In genomic region chr2:59830151-59830550, GRCm38 (mm10) we compare ENCODE assay signal across 7 mouse cellular contexts. TPM values are rescaled to one million over a fixed set of nuclear protein-coding genes. Genes with fewer than 3 reads are reported as not detected.
DNase-seq lines count a peak whose midpoint lies in the region; ATAC-seq and TF ChIP-seq lines count a peak whose summit lies in the region.

No protein-coding gene starts in this region.

- no peaks in the 10 kb centered on the region for H3K79me2 ChIP-seq in CH12.LX (replicated peaks; ENCODE audit: control insufficient read depth, extremely low read depth, insufficient read depth, poor library complexity, severe bottlenecking)

- H3K4me3 ChIP-seq in CH12.LX (replicated peaks in 1 of 3; ENCODE audit: low read depth in 2 of 3, low read length in 2 of 3, poor library complexity in 1 of 3) = no peak overlapping the region
- H3K4me3 ChIP-seq in bone marrow, adult 2 months (replicated peaks; ENCODE audit: control insufficient read depth, low read depth, low read length) = no peak overlapping the region
- H3K4me3 ChIP-seq in midbrain, postnatal 0 days (ENCODE audit: low read depth, low read length) = no peak overlapping the region

- H3K9me3 ChIP-seq in CH12.LX (replicated peaks; ENCODE audit: low read length) = no peaks in the 10 kb centered on the region
- H3K9me3 ChIP-seq in midbrain, postnatal 0 days (ENCODE audit: low read length) = no peaks in the 10 kb centered on the region

- no peak overlapping the region for H3K4me2 ChIP-seq in CH12.LX (ENCODE audit: insufficient read depth, low read depth, poor library complexity, severe bottlenecking)
- no peak overlapping the region for H3K4me2 ChIP-seq in midbrain, postnatal 0 days (ENCODE audit: low read depth, low read length, poor library complexity, severe bottlenecking)

- H3K4me1 ChIP-seq in CH12.LX (ENCODE audit: control insufficient read depth in 1 of 2, insufficient read depth in 2 of 2) = no peaks in the 10 kb centered on the region; a peak in 2 of 4 replicates
- no peaks in the 10 kb centered on the region for H3K4me1 ChIP-seq in bone marrow, adult 2 months (ENCODE audit: control insufficient read depth, insufficient read depth, low read length)
- peaks cover 9% of the 10 kb centered on the region for H3K4me1 ChIP-seq in midbrain, postnatal 0 days (ENCODE audit: insufficient read depth, low read length)

- H3K9ac ChIP-seq in CH12.LX (ENCODE audit: insufficient read depth, low read depth) = no peak overlapping the region
- no peak overlapping the region for H3K9ac ChIP-seq in midbrain, postnatal 0 days (replicated peaks; ENCODE audit: low read length, poor library complexity, severe bottlenecking)

- H3K27ac ChIP-seq in CH12.LX (ENCODE audit: insufficient read depth, low read depth) = no peak overlapping the region
- H3K27ac ChIP-seq in bone marrow, adult 2 months (ENCODE audit: control insufficient read depth, insufficient read depth, low read depth, low read length, poor library complexity) = no peak overlapping the region
- peak overlapping the region; percentile 33; the same call in 1 of the 2 replicates for H3K27ac ChIP-seq in midbrain, postnatal 0 days (ENCODE audit: low read depth, low read length)

- peak in 1 of 2 experiments; percentile 66; a peak in 2 of 4 replicates for TF ChIP-seq CTCF in CH12.LX (conservative IDR thresholded peaks at IDR 0.05 in 1 of 2, IDR thresholded peaks at IDR 0.05 in 1 of 2; ENCODE audit: low read depth in 2 of 2, low read length in 2 of 2)
- 0 out of 2 replicates have a peak, but pooled peaks have one; percentile 25 for TF ChIP-seq CTCF in bone marrow, adult 2 months (IDR thresholded peaks at IDR 0.05; ENCODE audit: control insufficient read depth, insufficient read depth, low read length)
- TF ChIP-seq CTCF in midbrain, postnatal 0 days (IDR thresholded peaks at IDR 0.05) = peak; percentile 64

- peak; percentile 10 for DNase-seq in CH12.LX (ENCODE audit: extremely low read depth)
- peak; percentile 63 for DNase-seq in gastrocnemius, postnatal 25 days
- DNase-seq in kidney, postnatal 25 days = peak; percentile 29 to 49
- DNase-seq in midbrain, postnatal 0 days (ENCODE audit: low spot score) = peak; percentile 73
- DNase-seq in urinary bladder, postnatal 36 days (ENCODE audit: low spot score in 2 of 2) = no peak

- no peaks in the 10 kb centered on the region for H3K27me3 ChIP-seq in CH12.LX (replicated peaks)
- no peaks in the 10 kb centered on the region for H3K27me3 ChIP-seq in midbrain, postnatal 0 days (ENCODE audit: insufficient read depth, low read length)

- WGBS in bone marrow, adult 2 months = 63% methylated on average over 9 of the region's 9 CpGs
- 21% methylated on average over 9 of the region's 9 CpGs for WGBS in midbrain, postnatal 0 days

- no peak for TF ChIP-seq POLR2A in CH12.LX (IDR thresholded peaks at IDR 0.05; ENCODE audit: low read depth, low read length)
- TF ChIP-seq POLR2A in bone marrow, adult 2 months (IDR thresholded peaks at IDR 0.05; ENCODE audit: borderline replicate concordance, control insufficient read depth, low read depth, low read length) = no peak

- peak; percentile 74 for TF ChIP-seq RAD21 in CH12.LX (IDR thresholded peaks at IDR 0.05; ENCODE audit: low read depth, low read length)

- in situ Hi-C loops in CH12.LX (cut with MboI; ENCODE audit: low pct_ligation_motif_present, low pct_unique_long_range_greater_than_20kb, low sequenced_read_pairs) = no loop called here

- H3K36me3 ChIP-seq in CH12.LX (replicated peaks in 1 of 2; ENCODE audit: control insufficient read depth in 1 of 2, insufficient read depth in 1 of 2, low read length in 1 of 2) = no peaks in the 10 kb centered on the region
- H3K36me3 ChIP-seq in midbrain, postnatal 0 days (ENCODE audit: insufficient read depth, low read length) = no peaks in the 10 kb centered on the region

- dilution Hi-C loops in CH12.LX (cut with MboI; ENCODE audit: extremely low pct_ligation_motif_present, extremely low pct_unique_long_range_greater_than_20kb, low sequenced_read_pairs) = no loop called here

- peak; percentile 65 for ATAC-seq in midbrain, postnatal 0 days (ENCODE audit: low FRiP score)
- ATAC-seq in CD4-positive, CD25-positive, alpha-beta regulatory T cell, adult 4 months = no peak

- TF ChIP-seq EP300 in CH12.LX (IDR thresholded peaks at IDR 0.05; ENCODE audit: low read length) = no peak

TF ChIP-seq in CH12.LX, 34 proteins besides CTCF, POLR2A, EP300 and RAD21:
- TF ChIP-seq SMC3 (IDR thresholded peaks at IDR 0.05; ENCODE audit: low read depth, low read length) (peak; percentile 65), ELF1 (IDR thresholded peaks at IDR 0.05; ENCODE audit: low read depth, low read length) (peak; percentile 36; the same call in 1 of the 2 replicates), IRF4 (IDR thresholded peaks at IDR 0.05; ENCODE audit: low read depth, low read length) (peak; percentile 13; the same call in 1 of the 2 replicates), MAX (IDR thresholded peaks at IDR 0.05; ENCODE audit: low read length) (peak; percentile 28; the same call in 1 of the 2 replicates), MEF2A (IDR thresholded peaks at IDR 0.05; ENCODE audit: borderline replicate concordance, low read depth, low read length) (no peak), POLR2AphosphoS2 (IDR thresholded peaks at IDR 0.05; ENCODE audit: low read depth, low read length) (no peak)

RNA-seq across cellular contexts. Expression of gene Wdsub1, which starts 52.2 kb away (rescaled TPM):
- total RNA-seq in CH12.LX (2012; rRNA removed) = 8.9 and 13.5 TPM in 2 replicates
- total RNA-seq in CH12.LX (2014; rRNA removed) = 7.9 and 12.9 TPM in 2 replicates
- polyA plus RNA-seq in CH12.LX (2012; ENCODE audit: insufficient read length, low read depth) = 8.2 and 9.6 TPM in 2 replicates
- 3.0 and 8.0 TPM in 2 replicates for polyA plus RNA-seq in bone marrow, adult 2 months (2011; ENCODE audit: insufficient read depth, insufficient read length, low replicate concordance, missing spikeins)
- total RNA-seq in gastrocnemius, postnatal 25 days (2021) = 10 to 100 TPM; 11.8 to 13.0 TPM
- 28.6 and 67.0 TPM in 2 replicates for total RNA-seq in midbrain, postnatal 0 days (2014; rRNA removed)
- 21.3 and 23.6 TPM in 2 replicates for polyA plus RNA-seq in midbrain, postnatal 0 days (2015; fragmentation: Nextera tagmentation; extraction: Ambion mirVana)
- 1 to 10 TPM; 3.3 to 6.4 TPM for polyA plus RNA-seq in CD4-positive, CD25-positive, alpha-beta regulatory T cell, adult 4 months (2017; shearing (Covaris generic))

Comparison
In these comparisons a context has a peak if more than half of its experiments do, and no peak if none do; other contexts are left out.
1. DNase-seq: peak in CH12.LX (single experiment), gastrocnemius, postnatal 25 days (single experiment), kidney, postnatal 25 days (2 of 2) and midbrain, postnatal 0 days (single experiment); none in urinary bladder, postnatal 36 days (0 of 2).